Mouse (Mus musculus) kidney, postnatal 0 days (tissue): ENCODE measurements around the gene Slc35g1. TPM values are rescaled to one million over a fixed set of nuclear protein-coding genes. Genes with fewer than 3 reads are reported as not detected.
"Not testable (repeated sequence)": the region's sequence is repeated elsewhere in the genome, so short reads cannot be mapped to it uniquely, and the experiment has no call there.

ENCODE experiments used
- ATAC-seq: fragments of 200-750 bp; cut with Nextera tagmentation; replicated peaks from 2 replicates; pipeline ENCODE4 v1.8.0; 2017; ENCODE audit warnings: low read depth, moderate number of reproducible peaks, moderate TSS enrichment, moderate library complexity; ENCODE audit not compliant: low FRiP score
- DNase-seq: peaks from one replicate; pipeline ENCODE4 v3.0.0-alpha.2; 2016; ENCODE audit warnings: low spot score
- H3K27ac ChIP-seq: fragments of 300-500 bp; sonication (generic); 2 replicates; pipeline ENCODE4 v1.5.1; 2014; ENCODE audit warnings: mild to moderate bottlenecking
- H3K27me3 ChIP-seq: fragments of 300-500 bp; sonication (generic); 2 replicates; pipeline ENCODE4 v1.6.1; 2014; ENCODE audit warnings: low read length, mixed read lengths; ENCODE audit not compliant: insufficient read depth
- H3K36me3 ChIP-seq: fragments of 300-500 bp; sonication (generic); 2 replicates; pipeline ENCODE4 v1.6.1; 2014; ENCODE audit warnings: low read length, mixed read lengths; ENCODE audit not compliant: insufficient read depth
- H3K4me1 ChIP-seq: fragments of 300-500 bp; sonication (generic); replicated peaks from 2 replicates; pipeline ENCODE4 v1.6.1; 2014; ENCODE audit warnings: antibody characterized with exemption, low read length, mixed read lengths; ENCODE audit not compliant: insufficient read depth
- H3K4me2 ChIP-seq: fragments of 300-500 bp; sonication (generic); 2 replicates; pipeline ENCODE4 v1.6.1; 2014; ENCODE audit warnings: mild to moderate bottlenecking, low read length, moderate library complexity, mixed read lengths
- H3K4me3 ChIP-seq: fragments of 300-500 bp; sonication (generic); replicated peaks from 2 replicates; pipeline ENCODE4 v1.5.1; 2014; ENCODE audit warnings: low read depth, low read length
- H3K9ac ChIP-seq: fragments of 300-500 bp; sonication (generic); 2 replicates; pipeline ENCODE4 v1.6.1; 2014; ENCODE audit warnings: low read depth, low read length
- H3K9me3 ChIP-seq: fragments of 300-500 bp; sonication (generic); replicated peaks from 2 replicates; pipeline ENCODE4 v1.6.1; 2016; ENCODE audit warnings: low read length, inconsistent platforms, mixed read lengths
- CTCF ChIP-seq: IDR thresholded peaks from 2 replicates; pipeline ENCODE4 v1.5.1; 2016; ENCODE audit warnings: antibody characterized with exemption, low read depth, mild to moderate bottlenecking, moderate library complexity
- WGBS: fragments of 180-500 bp; shearing (Covaris S2); extraction: QIAGEN DNeasy Blood & Tissue Kit; methylation state at CpG from one replicate; pipeline ENCODE4 v1.1.7; 2014; 5-methylcytosine and 5-hydroxymethylcytosine counted together
- polyA plus RNA-seq: library from polyadenylated mRNA; unstranded; fragments of >200 nt; fragmentation: Nextera tagmentation; extraction: Ambion mirVana; gene quantifications from 2 replicates; pipeline ENCODE4 v1.2.1, GENCODE M21; 2015

The Slc35g1 gene
- polyA plus RNA-seq, 1 experiment from 2014 or later = 8.7 TPM

- no peak for TF ChIP-seq CTCF
- H3K9ac ChIP-seq = no peak overlapping the region
- 0 out of 2 replicates have a peak, but pooled peaks cover 5% of the 10 kb centered on the region for H3K4me1 ChIP-seq
- ATAC-seq (no peak), DNase-seq (no peak)
- no peak overlapping the region for H3K4me3 ChIP-seq
- H3K36me3 ChIP-seq = no peaks in the 10 kb centered on the region
- 0 out of 2 replicates have a peak overlapping the region, but pooled peaks have one; percentile 40 for H3K27ac ChIP-seq
- no peaks in the 10 kb centered on the region for H3K9me3 ChIP-seq
- H3K27me3 ChIP-seq = no peaks in the 10 kb centered on the region
- no peak overlapping the region for H3K4me2 ChIP-seq
- 62% methylated on average over 1 of the region's 1 CpGs for WGBS
These were observed 32.4 kb upstream of the Slc35g1 start for GRCm38 (mm10) chr19:38363358-38363757.

DNA sequence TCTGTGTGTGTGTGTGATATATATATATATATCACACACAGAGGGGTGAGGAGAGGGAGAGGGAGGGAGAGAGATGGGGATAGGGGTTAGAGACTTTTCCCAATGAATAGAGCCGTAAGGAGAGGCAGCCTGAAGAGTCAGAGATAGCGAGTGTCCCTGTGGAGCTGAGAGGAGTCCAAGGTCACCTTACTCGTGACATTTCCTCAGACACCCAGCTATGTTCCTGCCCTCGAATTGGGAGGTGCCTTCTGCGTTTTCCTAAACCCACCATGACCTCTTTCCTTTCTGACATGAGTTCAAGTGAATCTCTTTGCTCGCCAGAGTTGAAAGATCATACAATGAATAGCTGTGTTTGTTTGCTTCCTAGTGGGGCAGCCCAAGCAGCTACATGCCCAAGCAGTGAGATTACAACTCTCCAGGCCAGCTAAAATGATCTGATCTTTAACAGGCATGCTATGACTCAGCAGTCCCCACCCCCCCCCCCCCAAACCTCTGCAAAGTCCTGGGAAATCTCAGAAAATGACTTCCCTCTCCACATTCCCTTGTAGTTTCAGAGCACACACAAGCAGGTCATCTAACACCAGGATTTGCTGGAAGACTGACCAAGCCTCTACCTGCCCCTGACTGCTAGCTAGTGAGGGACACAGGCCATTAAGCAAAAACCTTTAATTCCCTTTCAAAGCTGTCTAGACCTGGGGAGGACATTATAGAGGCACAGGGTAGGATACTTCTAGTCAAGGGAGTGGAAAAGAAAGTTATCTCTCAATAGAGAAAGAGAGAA, 31.7 kb upstream of the Slc35g1 start:
- Histone ChIP-seq H3K27ac (peak overlapping the region; percentile 40; the same call in 1 of the 2 replicates), H3K4me1 (0 out of 2 replicates have a peak, but pooled peaks cover 5% of the 10 kb centered on the region), H3K9me3 (no peaks in the 10 kb centered on the region), H3K4me2 (no peak overlapping the region), H3K27me3 (no peaks in the 10 kb centered on the region), H3K4me3 (no peak overlapping the region), H3K9ac (no peak overlapping the region), H3K36me3 (no peaks in the 10 kb centered on the region)
- WGBS = 21% methylated on average over 6 of the region's 6 CpGs
- TF ChIP-seq CTCF = no peak
- peak; percentile 70 for DNase-seq
- peak; percentile 54; the same call in 1 of the 2 replicates for ATAC-seq

GRCm38 (mm10) chr19:38364939-38365614, 30.7 kb upstream of the Slc35g1 start:
- H3K4me1 ChIP-seq = 0 out of 2 replicates have a peak, but pooled peaks cover 5% of the 10 kb centered on the region
- no peak overlapping the region for H3K4me2 ChIP-seq
- H3K36me3 ChIP-seq = no peaks in the 10 kb centered on the region
- 17% methylated on average over 11 of the region's 11 CpGs for WGBS
- DNase-seq (no peak), ATAC-seq (no peak)
- H3K9me3 ChIP-seq = no peaks in the 10 kb centered on the region
- 0 out of 2 replicates have a peak overlapping the region, but pooled peaks have one; percentile 40 for H3K27ac ChIP-seq
- H3K4me3 ChIP-seq = no peak overlapping the region
- TF ChIP-seq CTCF = no peak
- no peaks in the 10 kb centered on the region for H3K27me3 ChIP-seq
- H3K9ac ChIP-seq = no peak overlapping the region

GRCm38 (mm10) chr19:38372460-38373102, 23.2 kb upstream of the Slc35g1 start:
- DNase-seq = peak; percentile 42
- ATAC-seq = peak; percentile 71
- peak overlapping the region; percentile 21 for H3K4me2 ChIP-seq
- H3K36me3 ChIP-seq = no peaks in the 10 kb centered on the region
- no peaks in the 10 kb centered on the region for H3K27me3 ChIP-seq
- no peak overlapping the region for H3K4me3 ChIP-seq
- no peak for TF ChIP-seq CTCF
- peak overlapping the region; percentile 70 for H3K27ac ChIP-seq
- peaks cover 7% of the 10 kb centered on the region; the same call in 1 of the 2 replicates for H3K4me1 ChIP-seq
- no peaks in the 10 kb centered on the region for H3K9me3 ChIP-seq
- WGBS = 13% methylated on average over 11 of the region's 11 CpGs
- H3K9ac ChIP-seq = no peak overlapping the region

DNA sequence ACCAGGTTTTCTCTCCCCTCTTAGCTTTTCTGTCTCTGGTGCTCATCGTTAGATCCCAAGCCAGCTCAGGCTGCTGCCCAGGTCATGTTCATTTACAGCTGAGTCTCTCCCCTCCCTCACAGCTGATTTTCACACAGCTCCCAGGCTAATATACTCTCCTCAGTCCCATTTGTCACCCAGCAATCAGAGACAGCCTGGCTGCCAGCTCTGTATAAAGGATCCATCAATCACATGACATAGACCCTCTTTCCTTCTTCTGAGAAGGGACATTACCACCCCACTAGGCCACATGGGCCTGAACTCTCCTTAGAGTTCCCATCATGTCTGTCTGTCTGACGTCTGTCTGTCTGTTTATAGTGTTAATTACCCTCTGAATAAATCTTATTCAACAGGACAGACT, 22.4 kb upstream of the Slc35g1 start:
- WGBS = 27% methylated on average over 2 of the region's 2 CpGs
- DNase-seq (no peak), ATAC-seq (no peak)
- Histone ChIP-seq H3K9ac (no peak overlapping the region), H3K4me3 (no peak overlapping the region), H3K27me3 (no peaks in the 10 kb centered on the region), H3K36me3 (no peaks in the 10 kb centered on the region), H3K9me3 (no peaks in the 10 kb centered on the region), H3K27ac (peak overlapping the region; percentile 70), H3K4me2 (no peak overlapping the region), H3K4me1 (peaks cover 7% of the 10 kb centered on the region; the same call in 1 of the 2 replicates)
- TF ChIP-seq CTCF = no peak

DNA sequence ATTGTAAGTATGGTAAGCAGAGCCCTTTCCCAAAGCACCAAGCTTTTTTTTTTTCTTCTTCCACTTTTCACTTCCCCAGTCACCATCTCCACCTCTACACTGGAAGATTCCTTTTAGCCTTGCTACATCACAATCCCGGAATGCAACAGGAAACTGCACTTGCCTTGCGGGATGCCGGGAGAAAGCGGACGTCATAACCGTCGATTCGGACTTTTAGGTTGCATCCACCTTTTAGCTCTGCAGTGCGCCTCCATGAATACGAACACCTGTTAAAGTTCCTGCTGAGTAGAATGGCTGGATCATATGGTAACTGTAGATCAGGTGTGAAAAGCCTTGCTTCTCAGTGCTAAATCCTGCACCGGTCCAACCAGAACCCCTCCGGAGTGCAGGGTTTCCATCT, 12.0 kb upstream of the Slc35g1 start:
- no peak for TF ChIP-seq CTCF

GRCm38 (mm10) chr19:38387021-38387420, 8.8 kb upstream of the Slc35g1 start:
- not testable (repeated sequence) for H3K4me1 ChIP-seq, H3K4me3 ChIP-seq, DNase-seq, H3K9ac ChIP-seq, ATAC-seq, H3K27me3 ChIP-seq, H3K36me3 ChIP-seq, H3K9me3 ChIP-seq, H3K27ac ChIP-seq, H3K4me2 ChIP-seq
- WGBS = 84% methylated on average over 1 of the region's 1 CpGs

More for the DNA sequence above, 12.0 kb upstream of the Slc35g1 start:
- no peak overlapping the region for H3K4me3 ChIP-seq
- H3K9me3 ChIP-seq = no peaks in the 10 kb centered on the region
- no peaks in the 10 kb centered on the region for H3K27me3 ChIP-seq
- no peak overlapping the region for H3K27ac ChIP-seq
- WGBS = 75% methylated on average over 12 of the region's 12 CpGs
- ATAC-seq = no peak
- no peak overlapping the region for H3K9ac ChIP-seq
- no peaks in the 10 kb centered on the region for H3K36me3 ChIP-seq
- DNase-seq = no peak
- H3K4me2 ChIP-seq = no peak overlapping the region
- no peaks in the 10 kb centered on the region for H3K4me1 ChIP-seq
